Mouse (Mus musculus) C2C12 (cell line): Measurements from ENCODE around the gene Klf15.

Source experiments
- CTCF ChIP-seq: IDR thresholded peaks from one replicate; pipeline ENCODE4 v1.5.1; 2011; ENCODE audit not compliant: control insufficient read depth, insufficient read depth, insufficient read length
- MAX ChIP-seq: IDR thresholded peaks from one replicate; pipeline ENCODE4 v1.6.1; 2011; ENCODE audit warnings: mild to moderate bottlenecking, control low read depth
- MYOD1 ChIP-seq: IDR thresholded peaks from one replicate; pipeline ENCODE4 v1.6.1; 2011; ENCODE audit warnings: low read depth; ENCODE audit not compliant: control insufficient read depth, insufficient read length

DNA sequence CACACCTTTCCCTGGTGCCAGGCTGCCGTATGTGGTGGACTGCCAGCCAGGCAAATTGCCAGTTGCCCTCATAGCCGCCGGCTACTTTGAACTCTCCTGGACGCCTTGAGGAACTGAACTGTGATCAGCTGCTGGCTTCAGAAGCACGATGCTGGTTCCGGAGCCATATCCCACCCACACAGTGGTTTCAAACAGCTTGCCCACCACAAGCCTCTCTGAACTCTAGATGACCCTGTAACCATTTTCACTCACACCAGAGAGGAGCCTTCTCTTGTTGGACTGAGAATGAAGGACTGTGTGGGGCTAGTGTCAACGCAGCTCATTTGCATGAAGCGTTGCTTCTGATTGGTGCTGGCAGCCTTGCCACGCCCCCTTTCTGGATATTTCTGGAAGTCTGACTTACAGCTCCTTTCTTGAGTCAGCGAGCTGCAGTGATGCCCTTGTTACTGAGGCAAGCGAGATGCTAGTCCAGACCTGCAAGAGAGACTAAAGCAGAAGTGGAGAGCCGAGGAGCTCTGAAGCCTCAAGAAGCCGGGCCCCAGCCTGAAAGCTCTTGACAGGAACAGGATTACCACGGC lies 14.7 kb downstream of the Klf15 start:
- no peak for TF ChIP-seq MYOD1
- no peak for TF ChIP-seq CTCF
- no peak for TF ChIP-seq MAX
